Mouse (Mus musculus): ENCODE data around the gene Pde10a. TPM values are rescaled to one million over a fixed set of nuclear protein-coding genes. Genes with fewer than 3 reads are reported as not detected.

Pde10a gene
- polyA plus RNA-seq, 1 experiment, result 0.34 TPM

GRCm38 (mm10) chr17:8580360-8580759 lies 55.2 kb downstream of the Pde10a start:
- Histone ChIP-seq H3ac (ENCODE audit: control insufficient read depth, insufficient read length) (no peak overlapping the region), H3K4me3 (no peak overlapping the region), H3K79me2 (ENCODE audit: control insufficient read depth, insufficient read depth) (no peaks in the 10 kb centered on the region), H3K4me2 (ENCODE audit: low read depth) (no peak overlapping the region), H3K27me3 (ENCODE audit: control insufficient read depth, insufficient read depth, insufficient read length) (no peaks in the 10 kb centered on the region), H3K36me3 (ENCODE audit: control insufficient read depth, insufficient read depth) (no peaks in the 10 kb centered on the region)
- no peak for TF ChIP-seq MYOD1 (IDR thresholded peaks at IDR 0.05; ENCODE audit: control insufficient read depth in 1 of 3, insufficient read length in 2 of 3, low read depth in 2 of 3)
- no peak for TF ChIP-seq USF1 (IDR thresholded peaks at IDR 0.05; ENCODE audit: low read depth)
- TF ChIP-seq SRF (IDR thresholded peaks at IDR 0.05; ENCODE audit: control insufficient read depth, insufficient read length, low read depth), result no peak
- TF ChIP-seq REST (IDR thresholded peaks at IDR 0.05; ENCODE audit: insufficient read depth, insufficient read length), result no peak
- TF ChIP-seq CEBPB (IDR thresholded peaks at IDR 0.05; ENCODE audit: insufficient read depth, poor library complexity, severe bottlenecking), result no peak
- TF ChIP-seq POLR2A (IDR thresholded peaks at IDR 0.05; ENCODE audit: insufficient read length, low read depth), result no peak
- no peak for TF ChIP-seq MAX (IDR thresholded peaks at IDR 0.05; ENCODE audit: low read depth)
- TF ChIP-seq TCF12 (IDR thresholded peaks at IDR 0.05; ENCODE audit: insufficient read depth, poor library complexity, severe bottlenecking), result no peak

DNA sequence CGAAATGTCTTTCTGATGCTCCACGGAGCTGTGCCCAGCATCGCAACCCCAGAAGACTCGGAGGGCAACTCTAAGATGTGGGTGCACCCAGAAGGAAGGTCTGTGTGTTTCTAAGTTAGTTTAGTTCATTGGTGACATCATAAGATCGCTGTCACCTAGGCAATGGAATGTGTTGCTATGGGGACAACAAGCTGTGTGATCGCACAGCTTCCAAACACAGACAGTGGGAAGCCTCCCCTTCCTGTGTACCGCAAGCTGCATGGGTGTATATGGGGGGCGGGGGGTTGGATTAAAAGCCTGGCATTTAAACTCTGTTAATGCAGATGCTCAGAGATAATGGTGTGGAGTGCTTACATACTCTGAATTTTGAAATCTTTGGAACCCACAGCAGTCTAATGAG lies 56.4 kb downstream of the Pde10a start:
- no peak for TF ChIP-seq REST (IDR thresholded peaks at IDR 0.05; ENCODE audit: insufficient read depth, insufficient read length)
- no peak for TF ChIP-seq POLR2A (IDR thresholded peaks at IDR 0.05; ENCODE audit: insufficient read length, low read depth)
- TF ChIP-seq TCF3 (IDR thresholded peaks at IDR 0.05; ENCODE audit: insufficient read length, low read depth), result no peak
- TF ChIP-seq CEBPB (IDR thresholded peaks at IDR 0.05; ENCODE audit: insufficient read depth, poor library complexity, severe bottlenecking), result no peak
- no peak for TF ChIP-seq USF1 (IDR thresholded peaks at IDR 0.05; ENCODE audit: low read depth)
- no peak for TF ChIP-seq MYOG (IDR thresholded peaks at IDR 0.05; ENCODE audit: control insufficient read depth in 1 of 3, insufficient read depth in 1 of 3, insufficient read length in 2 of 3, low read depth in 2 of 3)
- no peak for TF ChIP-seq TCF12 (IDR thresholded peaks at IDR 0.05; ENCODE audit: insufficient read depth, poor library complexity, severe bottlenecking)
- no peak for TF ChIP-seq SRF (IDR thresholded peaks at IDR 0.05; ENCODE audit: control insufficient read depth, insufficient read length, low read depth)
- no peak for TF ChIP-seq E2F4 (IDR thresholded peaks at IDR 0.05; ENCODE audit: insufficient read depth)
- no peak for TF ChIP-seq MYOD1 (IDR thresholded peaks at IDR 0.05; ENCODE audit: control insufficient read depth in 1 of 3, insufficient read length in 2 of 3, low read depth in 2 of 3)
- no peak overlapping the region for H3K4me2 ChIP-seq (ENCODE audit: low read depth)
- no peak overlapping the region for H3ac ChIP-seq (ENCODE audit: control insufficient read depth, insufficient read length)
- H3K79me2 ChIP-seq (ENCODE audit: control insufficient read depth, insufficient read depth), result no peaks in the 10 kb centered on the region
- H3K27me3 ChIP-seq (ENCODE audit: control insufficient read depth, insufficient read depth, insufficient read length), result no peaks in the 10 kb centered on the region
- H3K36me3 ChIP-seq (ENCODE audit: control insufficient read depth, insufficient read depth), result no peaks in the 10 kb centered on the region
- H3K4me3 ChIP-seq, result no peak overlapping the region

DNA sequence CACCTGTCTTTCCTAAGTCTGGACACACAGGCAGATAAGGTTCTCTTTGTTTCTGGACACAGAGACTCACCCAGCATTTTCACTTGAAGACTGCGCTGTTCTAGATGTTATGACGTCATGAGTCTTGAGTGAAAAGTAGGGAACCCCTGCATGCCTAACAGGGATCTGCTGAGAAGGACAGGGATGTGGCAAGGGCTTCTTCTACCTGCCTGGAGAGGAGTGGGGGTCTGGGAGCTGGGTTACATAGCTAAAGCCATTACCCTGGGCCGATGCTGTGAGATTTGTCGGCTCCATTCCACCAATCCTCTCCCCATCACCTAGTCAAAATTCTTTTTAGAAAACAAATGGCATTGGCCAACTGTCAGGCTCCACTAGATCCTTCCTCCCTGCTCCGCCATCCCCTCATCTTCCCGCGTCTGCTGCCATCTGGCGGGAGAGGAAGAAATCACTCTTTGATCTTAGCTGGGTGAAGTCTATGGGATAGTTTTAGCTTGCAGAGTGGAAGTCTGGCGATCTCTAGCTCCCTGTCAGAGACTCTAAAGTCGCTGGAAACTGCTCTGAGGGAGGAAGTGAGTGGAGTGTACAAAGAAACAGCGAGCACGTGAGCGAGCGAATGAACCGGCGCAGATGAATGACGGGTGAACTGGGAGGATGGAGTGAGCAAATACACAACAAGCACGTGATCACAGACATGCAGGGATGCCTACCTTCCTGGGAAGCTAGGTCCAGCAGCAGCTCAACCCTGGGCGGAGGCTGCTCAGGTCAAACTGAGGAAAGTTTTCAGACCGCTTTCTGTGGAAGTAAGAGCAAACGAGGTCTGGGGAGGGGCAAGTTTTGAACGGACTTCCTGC lies 67.5 kb downstream of the Pde10a start:
- H3K36me3 ChIP-seq (ENCODE audit: control insufficient read depth, insufficient read depth), result no peaks in the 10 kb centered on the region
- no peak overlapping the region for H3K4me3 ChIP-seq
- H3K79me2 ChIP-seq (ENCODE audit: control insufficient read depth, insufficient read depth), result no peaks in the 10 kb centered on the region
- TF ChIP-seq REST (IDR thresholded peaks at IDR 0.05; ENCODE audit: insufficient read depth, insufficient read length), result no peak
- no peak overlapping the region for H3ac ChIP-seq (ENCODE audit: control insufficient read depth, insufficient read length)
- H3K27me3 ChIP-seq (ENCODE audit: control insufficient read depth, insufficient read depth, insufficient read length), result no peaks in the 10 kb centered on the region
- H3K4me2 ChIP-seq (ENCODE audit: low read depth), result no peak overlapping the region

DNA sequence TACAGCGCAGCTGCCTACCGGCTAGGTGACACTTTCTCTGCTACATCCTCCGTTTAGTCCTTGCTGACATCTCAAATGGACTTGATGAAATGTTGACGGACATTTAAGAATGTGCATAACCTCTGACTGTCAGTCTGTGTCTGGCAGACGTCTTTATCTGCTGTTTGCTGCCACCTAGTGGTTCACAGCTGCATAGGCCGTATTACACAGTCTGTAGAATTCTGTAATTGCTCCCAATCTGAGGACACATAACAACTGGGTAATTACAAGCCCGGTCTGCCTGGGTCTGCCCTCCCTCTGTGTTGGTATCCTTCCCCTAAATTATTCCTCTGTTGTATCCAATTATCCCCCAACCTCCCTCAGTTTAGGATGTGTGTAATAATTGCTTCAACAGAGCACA lies 72.6 kb downstream of the Pde10a start:
- Histone ChIP-seq H3K36me3 (ENCODE audit: control insufficient read depth, insufficient read depth) (no peaks in the 10 kb centered on the region), H3K4me2 (ENCODE audit: low read depth) (no peak overlapping the region), H3ac (ENCODE audit: control insufficient read depth, insufficient read length) (no peak overlapping the region), H3K27me3 (ENCODE audit: control insufficient read depth, insufficient read depth, insufficient read length) (no peaks in the 10 kb centered on the region), H3K79me2 (ENCODE audit: control insufficient read depth, insufficient read depth) (no peaks in the 10 kb centered on the region), H3K4me3 (no peak overlapping the region)
- TF ChIP-seq POLR2A (IDR thresholded peaks at IDR 0.05; ENCODE audit: insufficient read length, low read depth), result no peak
- no peak for TF ChIP-seq SRF (IDR thresholded peaks at IDR 0.05; ENCODE audit: control insufficient read depth, insufficient read length, low read depth)
- no peak for TF ChIP-seq POLR2AphosphoS2 (IDR thresholded peaks at IDR 0.05; ENCODE audit: insufficient read length, low read depth)
- no peak for TF ChIP-seq MYOG (IDR thresholded peaks at IDR 0.05; ENCODE audit: control insufficient read depth in 1 of 3, insufficient read depth in 1 of 3, insufficient read length in 2 of 3, low read depth in 2 of 3)

DNA sequence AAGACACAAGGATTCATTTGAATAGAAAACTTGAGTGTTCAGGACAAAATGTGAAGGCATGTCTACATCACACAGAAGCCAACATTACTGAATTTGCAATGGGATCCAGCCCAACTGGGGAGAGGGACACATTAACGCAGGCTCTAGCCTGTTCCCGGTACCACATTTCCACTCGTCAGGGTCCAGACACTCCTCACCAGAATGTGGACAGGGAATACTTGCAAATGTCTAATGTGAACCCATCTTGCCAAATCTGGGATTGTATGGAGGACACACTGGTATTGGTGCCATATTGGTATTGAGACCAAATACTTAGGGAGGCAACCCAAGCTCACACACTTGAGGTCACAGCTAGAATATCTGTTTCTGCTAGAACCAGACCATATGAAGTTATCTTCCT lies 77.8 kb downstream of the Pde10a start:
- H3K4me3 ChIP-seq, result no peak overlapping the region
- no peaks in the 10 kb centered on the region for H3K27me3 ChIP-seq (ENCODE audit: control insufficient read depth, insufficient read depth, insufficient read length)
- no peak for TF ChIP-seq MYOD1 (IDR thresholded peaks at IDR 0.05; ENCODE audit: control insufficient read depth in 1 of 3, insufficient read length in 2 of 3, low read depth in 2 of 3)
- no peak for TF ChIP-seq CEBPB (IDR thresholded peaks at IDR 0.05; ENCODE audit: insufficient read depth, poor library complexity, severe bottlenecking)
- TF ChIP-seq E2F4 (IDR thresholded peaks at IDR 0.05; ENCODE audit: insufficient read depth), result no peak
- no peak for TF ChIP-seq USF1 (IDR thresholded peaks at IDR 0.05; ENCODE audit: low read depth)
- no peak for TF ChIP-seq MAX (IDR thresholded peaks at IDR 0.05; ENCODE audit: low read depth)
- TF ChIP-seq TCF12 (IDR thresholded peaks at IDR 0.05; ENCODE audit: insufficient read depth, poor library complexity, severe bottlenecking), result no peak
- no peak for TF ChIP-seq POLR2A (IDR thresholded peaks at IDR 0.05; ENCODE audit: insufficient read length, low read depth)
- TF ChIP-seq TCF3 (IDR thresholded peaks at IDR 0.05; ENCODE audit: insufficient read length, low read depth), result no peak
- TF ChIP-seq SRF (IDR thresholded peaks at IDR 0.05; ENCODE audit: control insufficient read depth, insufficient read length, low read depth), result no peak
- no peak for TF ChIP-seq POLR2AphosphoS2 (IDR thresholded peaks at IDR 0.05; ENCODE audit: insufficient read length, low read depth)
- TF ChIP-seq MYOG (IDR thresholded peaks at IDR 0.05; ENCODE audit: control insufficient read depth in 1 of 3, insufficient read depth in 1 of 3, insufficient read length in 2 of 3, low read depth in 2 of 3), result no peak
- no peak overlapping the region for H3ac ChIP-seq (ENCODE audit: control insufficient read depth, insufficient read length)
- H3K79me2 ChIP-seq (ENCODE audit: control insufficient read depth, insufficient read depth), result no peaks in the 10 kb centered on the region
- no peaks in the 10 kb centered on the region for H3K36me3 ChIP-seq (ENCODE audit: control insufficient read depth, insufficient read depth)
- no peak overlapping the region for H3K4me2 ChIP-seq (ENCODE audit: low read depth)

All from myocyte (in vitro differentiated cells).